Mouse (Mus musculus) left cerebral cortex, adult 6 months (tissue): Measurements from ENCODE around the gene Olfr905. TPM values are rescaled to one million over a fixed set of nuclear protein-coding genes. Genes with fewer than 3 reads are reported as not detected.

Experiments used
- long read RNA-seq, 2 experiments: library from polyadenylated mRNA; unstranded; transcript quantifications; one replicate each; pipeline ENCODE4 v2.0.0; 2019 to 2020
- polyA plus RNA-seq: library from polyadenylated mRNA; unstranded; fragments of <200 nt; fragmentation: Nextera tagmentation; gene quantifications from 2 replicates; pipeline ENCODE4 v1.2.3, GENCODE M21; 2021

Olfr905 gene
- polyA plus RNA-seq, result not detected in 2 replicates
- long read RNA-seq, experiment 1, result 0 reads
- long read RNA-seq, experiment 2, result 0 reads

DNA sequence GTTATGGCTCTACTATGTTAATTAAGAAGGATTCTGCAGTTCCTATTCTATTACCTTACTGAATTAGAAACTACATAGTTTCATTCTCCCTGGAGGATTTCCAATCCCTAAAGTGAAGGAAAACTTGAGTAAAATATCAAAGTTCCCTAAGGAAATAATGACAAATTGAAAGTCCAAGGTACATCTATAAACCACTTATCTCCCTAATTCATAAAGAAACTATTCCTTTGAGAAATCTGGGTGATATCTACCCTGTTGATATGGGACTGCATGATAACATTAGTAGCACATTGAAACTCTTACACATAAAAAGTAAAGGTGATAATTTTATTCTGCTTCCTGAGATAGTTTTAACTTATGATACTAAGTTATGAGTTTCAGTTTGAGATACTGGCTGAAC lies at the start of gene Olfr905:
Gene Olfr905 (plus strand): TSS at position 301 of the 400 bp plus-strand sequence.

GRCm38 (mm10) chr9:38429155-38429554 lies 41.8 kb upstream of the Olfr905 start, which contains the start of gene Olfr901:
Gene Olfr901 (plus strand): TSS chr9:38429455.

GRCm38 (mm10) chr9:38447352-38447751 lies 23.6 kb upstream of the Olfr905 start, which contains the start of gene Olfr902:
Gene Olfr902 (plus strand): TSS chr9:38447652.

GRCm38 (mm10) chr9:38462844-38463243 lies 8.1 kb upstream of the Olfr905 start, which contains the start of gene Olfr904:
Gene Olfr904 (plus strand): TSS chr9:38463144.

DNA sequence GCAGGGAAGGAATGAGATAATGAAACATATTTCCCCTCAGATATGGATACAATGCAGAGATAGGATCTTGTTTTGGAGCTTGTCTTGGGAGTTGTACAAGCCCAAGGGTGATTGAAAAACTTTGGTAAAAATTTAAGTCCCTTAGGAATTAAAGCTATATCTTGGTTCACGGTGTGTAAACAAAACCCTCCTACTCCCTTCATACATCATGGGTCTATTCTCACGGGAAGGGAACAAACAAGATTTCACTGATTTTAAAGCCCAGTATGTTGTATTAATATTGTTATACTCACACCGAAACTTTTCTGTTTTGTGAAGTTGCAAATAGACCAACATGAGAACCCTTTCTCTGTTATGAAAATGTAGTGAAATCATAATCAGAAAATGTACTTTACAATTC lies 15.9 kb downstream of the Olfr905 start, which contains the start of gene Olfr906:
Gene Olfr906 (plus strand): TSS at position 301 of the 400 bp plus-strand sequence.

GRCm38 (mm10) chr9:38495501-38495900 lies 24.6 kb downstream of the Olfr905 start, which contains the start of gene Olfr907:
Gene Olfr907 (plus strand): TSS chr9:38495801.

DNA sequence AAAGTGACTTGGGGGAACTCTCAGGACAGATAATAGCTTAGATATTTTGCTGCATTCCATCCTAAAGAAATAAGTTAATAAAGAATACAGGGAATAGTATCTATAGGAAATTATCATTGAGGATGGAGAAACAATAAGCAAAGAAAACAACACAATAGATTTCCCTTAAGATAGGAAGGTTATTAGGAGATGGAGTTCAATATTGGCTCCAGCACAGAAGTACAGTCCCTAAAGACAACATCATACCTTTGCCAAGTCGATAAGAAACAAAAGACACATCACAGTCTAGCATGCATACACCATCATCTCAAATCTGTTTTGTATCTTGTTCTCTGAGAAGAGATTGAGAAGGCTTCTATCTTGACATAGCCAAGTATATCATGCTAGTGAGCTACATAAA lies 50.4 kb downstream of the Olfr905 start, which contains the start of gene Olfr911-ps1:
Gene Olfr911-ps1 (plus strand): TSS at position 301 of the 400 bp plus-strand sequence.

Other genes with a start within 250 kb of the Olfr905 start
- gene Olfr143, start 218.3 kb upstream of the Olfr905 start, polyA plus RNA-seq, result not detected in 2 replicates
- not detected in 2 replicates for gene Olfr895, start 203.3 kb upstream of the Olfr905 start, polyA plus RNA-seq
- gene Olfr896-ps1, start 180.0 kb upstream of the Olfr905 start, polyA plus RNA-seq, result not detected in 2 replicates
- not detected in 2 replicates for gene Olfr25, start 142.0 kb upstream of the Olfr905 start, polyA plus RNA-seq
- gene Olfr898, start 122.7 kb upstream of the Olfr905 start, polyA plus RNA-seq, result not detected in 2 replicates
- gene Olfr250, start 104.2 kb upstream of the Olfr905 start, polyA plus RNA-seq, result not detected in 2 replicates
- not detected in 2 replicates for gene Olfr251, start 94.0 kb upstream of the Olfr905 start, polyA plus RNA-seq
- gene Olfr147, start 69.4 kb upstream of the Olfr905 start, polyA plus RNA-seq, result not detected in 2 replicates
- not detected in 2 replicates for gene Olfr901, start 41.7 kb upstream of the Olfr905 start, polyA plus RNA-seq
- gene Olfr902, start 23.5 kb upstream of the Olfr905 start, polyA plus RNA-seq, result not detected in 2 replicates
- not detected in 2 replicates for gene Olfr904, start 8.0 kb upstream of the Olfr905 start, polyA plus RNA-seq
- not detected in 2 replicates for gene Olfr906, start 16.0 kb downstream of the Olfr905 start, polyA plus RNA-seq
- gene Olfr907, start 24.7 kb downstream of the Olfr905 start, polyA plus RNA-seq, result not detected in 2 replicates
- not detected in 2 replicates for gene Olfr911-ps1, start 50.5 kb downstream of the Olfr905 start, polyA plus RNA-seq
- not detected in 2 replicates for gene Olfr910, start 66.7 kb downstream of the Olfr905 start, polyA plus RNA-seq
- not detected in 2 replicates for gene Olfr912, start 109.1 kb downstream of the Olfr905 start, polyA plus RNA-seq
- not detected in 2 replicates for gene Olfr913, start 121.7 kb downstream of the Olfr905 start, polyA plus RNA-seq
- not detected in 2 replicates for gene Olfr914, start 134.0 kb downstream of the Olfr905 start, polyA plus RNA-seq
- gene Olfr916, start 188.8 kb downstream of the Olfr905 start, polyA plus RNA-seq, result not detected in 2 replicates
- not detected in 2 replicates for gene Olfr917, start 194.7 kb downstream of the Olfr905 start, polyA plus RNA-seq
- gene Olfr918, start 203.5 kb downstream of the Olfr905 start, polyA plus RNA-seq, result not detected in 2 replicates
- not detected in 2 replicates for gene Olfr919, start 232.6 kb downstream of the Olfr905 start, polyA plus RNA-seq
- gene Vwa5a, start 247.2 kb downstream of the Olfr905 start, polyA plus RNA-seq, result 4.6 and 5.1 TPM in 2 replicates